Mouse (Mus musculus) cerebellum, adult 2 months (tissue): ENCODE data around the gene Prm3.

ENCODE experiments used
- CTCF ChIP-seq: fragments of 200-500 bp; IDR thresholded peaks from 2 replicates; pipeline ENCODE4 v1.5.1; 2011; ENCODE audit warnings: low read depth, mild to moderate bottlenecking, control low read depth, low read length, moderate library complexity, borderline replicate concordance; ENCODE audit not compliant: insufficient read depth
- POLR2A ChIP-seq: fragments of 200-500 bp; IDR thresholded peaks from 2 replicates; pipeline ENCODE4 v1.6.1; 2011; ENCODE audit warnings: low read length, control low read depth, borderline replicate concordance; ENCODE audit not compliant: insufficient read depth

GRCm38 (mm10) chr16:10761182-10761581 lies 29.5 kb downstream of the Prm3 start:
- TF ChIP-seq POLR2A (no peak), CTCF (no peak)
